Mouse (Mus musculus) ES-E14 (cell line): ENCODE data around the gene Ifit1bl1.
"Not testable (repeated sequence)": the region's sequence is repeated elsewhere in the genome, so short reads cannot be mapped to it uniquely, and the experiment has no call there.

Experiments
- CHD2 ChIP-seq: IDR thresholded peaks from 2 replicates; pipeline ENCODE4 v1.6.1; 2014; ENCODE audit warnings: mild to moderate bottlenecking, low read depth, low read length, inconsistent platforms
- ZNF384 ChIP-seq: IDR thresholded peaks from 2 replicates; pipeline ENCODE4 v1.6.1; 2012; ENCODE audit warnings: low read depth, low read length, inconsistent platforms

DNA sequence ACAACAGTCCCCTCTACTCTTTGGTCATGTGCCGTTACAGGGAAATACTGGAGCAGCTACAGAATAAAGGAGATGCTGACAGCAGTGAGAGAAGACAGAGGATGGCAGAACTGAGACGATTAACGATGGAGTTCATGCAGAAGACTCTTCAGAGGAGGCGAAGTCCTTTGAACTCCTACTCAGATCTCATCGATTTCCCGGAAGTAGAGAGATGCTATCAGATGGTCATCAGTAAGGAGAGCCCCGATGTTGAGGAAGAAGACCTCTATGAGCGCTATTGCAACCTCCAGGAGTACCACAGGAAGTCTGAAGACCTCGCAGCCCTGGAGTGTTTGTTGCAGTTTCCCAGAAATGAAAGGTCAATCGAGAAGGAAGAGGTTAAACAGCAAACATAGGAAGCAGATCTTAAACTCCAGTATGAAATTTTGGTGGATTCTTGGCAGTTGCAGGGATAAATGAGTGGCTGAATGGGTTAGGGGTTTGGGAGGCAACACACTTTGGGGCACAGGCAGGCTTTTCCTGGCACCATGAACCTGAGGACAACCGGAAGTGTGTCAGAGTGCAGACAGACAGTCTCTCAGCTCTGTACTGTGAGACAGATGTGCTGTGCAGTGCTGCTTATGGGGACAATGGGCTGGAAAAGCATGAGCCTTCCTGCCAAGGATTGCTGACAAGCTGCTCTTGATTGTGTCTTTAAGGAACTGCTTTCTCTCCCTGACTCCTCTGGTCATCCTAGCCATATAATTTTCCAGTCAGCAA is 10.7 kb upstream of the Ifit1bl1 start:
- TF ChIP-seq ZNF384, CHD2: not testable (repeated sequence)
